Mouse (Mus musculus) ES-E14 (cell line): ENCODE measurements around the gene Fcor. TPM values are rescaled to one million over a fixed set of nuclear protein-coding genes. Genes with fewer than 3 reads are reported as not detected.

ENCODE experiments used
- DNase-seq: peaks from one replicate; pipeline ENCODE4 v3.0.0-alpha.2; 2013; ENCODE audit warnings: low read depth, low spot score
- H3K27ac ChIP-seq: 2 replicates; pipeline ENCODE4 v1.5.1; 2012; ENCODE audit warnings: low read depth, mild to moderate bottlenecking, low read length, moderate library complexity, mixed read lengths; ENCODE audit not compliant: poor library complexity, insufficient read depth, severe bottlenecking
- H3K36me3 ChIP-seq: 2 replicates; pipeline ENCODE4 v1.6.1; 2012; ENCODE audit warnings: mild to moderate bottlenecking, low read length, moderate library complexity, mixed read lengths; ENCODE audit not compliant: control insufficient read depth, poor library complexity, insufficient read depth, severe bottlenecking
- H3K4me1 ChIP-seq, 2 experiments: fragments of 150-350 bp in 1 of 2; sonication (generic) in 1 of 2; 2 replicates each; pipeline ENCODE4 v1.6.1; 2012; ENCODE audit warnings: low read length in 2 of 2, mild to moderate bottlenecking in 1 of 2, mixed read lengths in 1 of 2; ENCODE audit not compliant: control insufficient read depth in 2 of 2, insufficient read depth in 2 of 2, poor library complexity in 1 of 2
- H3K4me3 ChIP-seq, 2 experiments: fragments of 150-350 bp in 1 of 2; sonication (generic) in 1 of 2; 2 replicates each; pipeline ENCODE4 v1.5.1; 2012; ENCODE audit warnings: low read length in 2 of 2, low read depth in 1 of 2, mild to moderate bottlenecking in 1 of 2, mixed read lengths in 1 of 2; ENCODE audit not compliant: insufficient read depth in 1 of 2, poor library complexity in 1 of 2, severe bottlenecking in 1 of 2
- H3K9ac ChIP-seq: 2 replicates; pipeline ENCODE4 v1.6.1; 2012; ENCODE audit warnings: low read depth, mild to moderate bottlenecking, low read length, mixed read lengths; ENCODE audit not compliant: poor library complexity, insufficient read depth, severe bottlenecking
- H3K9me3 ChIP-seq: fragments of 150-350 bp; sonication (generic); 2 replicates; pipeline ENCODE4 v1.6.1; 2012; ENCODE audit warnings: low read depth, mild to moderate bottlenecking, low read length; ENCODE audit not compliant: control insufficient read depth, insufficient read depth
- CHD2 ChIP-seq: IDR thresholded peaks from 2 replicates; pipeline ENCODE4 v1.6.1; 2014; ENCODE audit warnings: mild to moderate bottlenecking, low read depth, low read length, inconsistent platforms
- HCFC1 ChIP-seq: IDR thresholded peaks from 2 replicates; pipeline ENCODE4 v1.6.1; 2012; ENCODE audit warnings: low read length, inconsistent platforms, borderline replicate concordance; ENCODE audit not compliant: insufficient read depth
- MAFK ChIP-seq: IDR thresholded peaks from 2 replicates; pipeline ENCODE4 v1.6.1; 2014; ENCODE audit warnings: mild to moderate bottlenecking, low read depth, low read length, inconsistent platforms; ENCODE audit not compliant: insufficient read depth
- ZC3H11A ChIP-seq: IDR thresholded peaks from 2 replicates; pipeline ENCODE4 v1.6.1; 2012; ENCODE audit warnings: low read depth, mild to moderate bottlenecking, inconsistent platforms, low read length, borderline replicate concordance
- ZNF384 ChIP-seq: IDR thresholded peaks from 2 replicates; pipeline ENCODE4 v1.6.1; 2012; ENCODE audit warnings: low read depth, low read length, inconsistent platforms
- in situ Hi-C, 2 experiments: fragments of 600-800 bp; cut with MboI; formaldehyde crosslinking; loops; one replicate each; pipeline ENCODE4 v1.15.1; 2025; ENCODE audit warnings: low sequenced_read_pairs in 2 of 2, inconsistent platforms in 1 of 2; ENCODE audit not compliant: unreplicated experiment in 2 of 2
- total RNA-seq: library from RNA; depleted of rRNA; stranded (reverse); fragments of 300-350 nt; gene quantifications from 2 replicates; pipeline ENCODE4 v1.2.3, GENCODE M21; 2012; rRNA removed

Gene Fcor
- total RNA-seq, 1 experiment: 11.6 TPM

DNA sequence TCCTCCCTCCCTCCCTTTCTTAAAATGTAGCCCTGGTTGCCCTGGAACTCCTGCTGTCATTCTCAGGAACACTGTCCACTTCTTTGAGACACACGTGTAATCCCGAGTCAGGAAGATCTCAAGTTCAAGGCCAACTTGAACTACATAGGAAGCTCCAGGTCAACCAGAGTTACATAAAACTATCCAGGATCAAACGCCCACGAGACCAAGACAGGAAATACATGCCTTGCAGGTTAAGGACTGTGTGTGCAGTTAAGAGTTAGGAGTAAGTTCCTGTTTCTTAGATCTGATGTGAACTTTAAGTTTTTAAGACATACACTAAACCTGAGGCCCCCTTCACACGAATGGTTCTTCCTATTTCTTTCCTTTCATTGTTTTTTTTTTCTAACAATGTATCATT is 45.2 kb downstream of the Fcor start:
- TF ChIP-seq ZC3H11A: no peak
- no peak for TF ChIP-seq CHD2
- no peak for TF ChIP-seq MAFK
- in situ Hi-C loops: no loop called here
- Histone ChIP-seq H3K4me3 (no peak overlapping the region), H3K9me3 (no peaks in the 10 kb centered on the region), H3K27ac (no peak overlapping the region), H3K36me3 (no peaks in the 10 kb centered on the region), H3K9ac (no peak overlapping the region), H3K4me1 (0 out of 4 replicates have a peak, but pooled peaks cover 0 to 2% of the 10 kb centered on the region in 2 experiments)
- DNase-seq: no peak

- TF ChIP-seq HCFC1 (no peak), MAFK (no peak), CHD2 (no peak), ZC3H11A (no peak), ZNF384 (no peak)
- Histone ChIP-seq H3K9ac (no peak within 1 kb of the TSS), H3K27ac (no peak within 1 kb of the TSS), H3K4me1 (0 out of 4 replicates have a peak, but pooled peaks cover 0 to 2% of the 10 kb centered on the region in 2 experiments), H3K36me3 (no peaks in the 10 kb centered on the region), H3K4me3 (no peak within 1 kb of the TSS), H3K9me3 (no peaks in the 10 kb centered on the region)
- DNase-seq: no peak
- in situ Hi-C loops: no loop called here
Measured at GRCm38 (mm10) chr8:3625445-3625844, 46.7 kb downstream of the Fcor start, which contains the start of gene Pcp2. Pcp2 (minus strand) TSS chr8:3625545.

DNA sequence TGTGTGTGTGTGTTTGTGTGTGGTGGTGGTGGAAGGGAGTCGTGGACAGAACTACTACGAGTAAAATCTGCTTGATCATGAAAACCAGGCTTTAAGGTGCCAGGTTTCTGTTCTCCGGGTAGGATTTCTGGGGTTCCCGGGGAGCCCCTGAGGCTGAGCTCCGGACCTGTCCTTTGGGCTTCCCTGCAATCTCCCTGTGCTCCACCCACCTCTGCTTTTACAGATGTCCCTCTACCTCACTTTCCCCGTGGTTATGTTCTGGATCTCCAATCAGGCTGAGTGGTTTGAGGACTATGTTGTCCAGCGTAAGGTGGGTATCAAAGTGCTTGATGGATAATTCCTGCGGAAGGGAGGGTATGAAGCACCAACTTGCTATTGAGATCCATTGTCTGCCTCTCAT is 50.0 kb downstream of the Fcor start:
- Histone ChIP-seq H3K36me3 (peaks cover 11% of the 10 kb centered on the region), H3K4me1 (0 out of 4 replicates have a peak, but pooled peaks cover 0 to 2% of the 10 kb centered on the region in 2 experiments), H3K4me3 (peak overlapping the region; percentile 78 to 93; a peak in 3 of 4 replicates), H3K9me3 (no peaks in the 10 kb centered on the region), H3K27ac (no peak overlapping the region), H3K9ac (peak overlapping the region; percentile 77; the same call in 1 of the 2 replicates)
- in situ Hi-C loops: no loop called here
- no peak for DNase-seq
- TF ChIP-seq ZC3H11A (no peak), CHD2 (no peak), MAFK (no peak)

- peak; percentile 100 for DNase-seq
Measured at GRCm38 (mm10) chr8:3621199-3621970, 50.8 kb downstream of the Fcor start, which contains the start of the genes Xab2 and Pet100. Xab2 (minus strand) TSS chr8:3621316. Pet100 (plus strand) TSS chr8:3621548.

More at GRCm38 (mm10) chr8:3621199-3621970, 50.8 kb downstream of the Fcor start, which contains the start of the genes Xab2 and Pet100:
- Histone ChIP-seq H3K36me3 (peaks cover 12% of the 10 kb centered on the region), H3K4me1 (0 out of 4 replicates have a peak, but pooled peaks cover 0 to 2% of the 10 kb centered on the region in 2 experiments), H3K4me3 (peak within 1 kb of the TSS; percentile 87 to 96), H3K27ac (no peak within 1 kb of the TSS), H3K9me3 (no peaks in the 10 kb centered on the region), H3K9ac (peak within 1 kb of the TSS; percentile 89)
- in situ Hi-C loops: no loop called here
- TF ChIP-seq ZC3H11A (no peak), CHD2 (peak; percentile 93), HCFC1 (peak; percentile 93), MAFK (no peak)

Other genes with a start within 250 kb of the Fcor start
- 3.2 and 5.5 TPM in 2 replicates for gene Pex11g, start 204.7 kb downstream of the Fcor start, total RNA-seq
- gene Tex45, start 201.5 kb downstream of the Fcor start, total RNA-seq: 0.16 TPM in 1 of 2 replicates, not detected in the other
- gene Zfp358, start 179.2 kb downstream of the Fcor start, total RNA-seq: 5.1 and 7.1 TPM in 2 replicates
- 48.6 and 79.9 TPM in 2 replicates for gene Mcoln1, start 171.9 kb downstream of the Fcor start, total RNA-seq
- 125 and 201 TPM in 2 replicates for gene Pnpla6, start 157.0 kb downstream of the Fcor start, total RNA-seq
- 4.5 and 4.6 TPM in 2 replicates for gene C330021F23Rik, start 104.4 kb downstream of the Fcor start, total RNA-seq
- gene Camsap3, start 85.1 kb downstream of the Fcor start, total RNA-seq: 22.4 and 36.8 TPM in 2 replicates
- gene Xab2, start 51.0 kb downstream of the Fcor start, total RNA-seq: 76.0 and 78.9 TPM in 2 replicates
- gene Pet100, start 50.8 kb downstream of the Fcor start, total RNA-seq: 97.6 and 110 TPM in 2 replicates
- 0.79 and 0.89 TPM in 2 replicates for gene Pcp2, start 46.8 kb downstream of the Fcor start, total RNA-seq
- 38.5 and 50.5 TPM in 2 replicates for gene Stxbp2, start 41.4 kb downstream of the Fcor start, total RNA-seq
- 0.45 and 0.74 TPM in 2 replicates for gene Retn, start 16.6 kb downstream of the Fcor start, total RNA-seq
- 0.22 and 0.32 TPM in 2 replicates for gene Mcemp1, start 6.6 kb downstream of the Fcor start, total RNA-seq
- 20.4 and 29.0 TPM in 2 replicates for gene Trappc5, start 3.9 kb upstream of the Fcor start, total RNA-seq
- gene Fcer2a, start 21.8 kb upstream of the Fcor start, total RNA-seq: 0.16 and 0.18 TPM in 2 replicates
- gene Clec4g, start 48.3 kb upstream of the Fcor start, total RNA-seq: not detected in 2 replicates
- not detected in 2 replicates for gene Cd209a, start 76.6 kb upstream of the Fcor start, total RNA-seq
- 0.13 TPM in 1 of 2 replicates, not detected in the other for gene Cd209e, start 181.9 kb upstream of the Fcor start, total RNA-seq
- not detected in 2 replicates for gene Cd209d, start 206.2 kb upstream of the Fcor start, total RNA-seq